Mouse (Mus musculus) limb, embryonic 13.5 days (tissue): ENCODE results near the gene Cited4. TPM values are rescaled to one million over a fixed set of nuclear protein-coding genes. Genes with fewer than 3 reads are reported as not detected.

ENCODE experiments used
- ATAC-seq: fragments of 200-750 bp; cut with Nextera tagmentation; 2 replicates; pipeline ENCODE4 v1.8.0; 2017; ENCODE audit warnings: low read depth, moderate number of reproducible peaks, moderate TSS enrichment; ENCODE audit not compliant: low FRiP score
- H3K27ac ChIP-seq: fragments of 300-500 bp; sonication (generic); 2 replicates; pipeline ENCODE4 v1.5.1; 2015; ENCODE audit warnings: inconsistent platforms, mild to moderate bottlenecking, moderate library complexity
- H3K27me3 ChIP-seq: fragments of 300-500 bp; sonication (generic); 2 replicates; pipeline ENCODE4 v1.6.1; 2015; ENCODE audit warnings: mild to moderate bottlenecking, inconsistent platforms
- H3K36me3 ChIP-seq: fragments of 300-500 bp; sonication (generic); 2 replicates; pipeline ENCODE4 v1.6.1; 2015; ENCODE audit warnings: inconsistent platforms, mild to moderate bottlenecking, moderate library complexity
- H3K4me1 ChIP-seq: fragments of 300-500 bp; sonication (generic); 2 replicates; pipeline ENCODE4 v1.6.1; 2015; ENCODE audit warnings: inconsistent platforms
- H3K4me2 ChIP-seq: fragments of 300-500 bp; sonication (generic); replicated peaks from 2 replicates; pipeline ENCODE4 v1.6.1; 2015; ENCODE audit warnings: inconsistent platforms, mild to moderate bottlenecking, moderate library complexity
- H3K4me3 ChIP-seq: fragments of 300-500 bp; sonication (generic); 2 replicates; pipeline ENCODE4 v1.5.1; 2015; ENCODE audit warnings: moderate library complexity, mild to moderate bottlenecking, inconsistent platforms
- H3K9ac ChIP-seq: fragments of 300-500 bp; sonication (generic); 2 replicates; pipeline ENCODE4 v1.6.1; 2015; ENCODE audit warnings: mild to moderate bottlenecking, inconsistent platforms
- H3K9me3 ChIP-seq: fragments of 300-500 bp; sonication (generic); 2 replicates; pipeline ENCODE4 v1.6.1; 2016; ENCODE audit warnings: inconsistent platforms
- WGBS: fragments of 180-500 bp; shearing (Covaris S2); methylation state at CpG from one replicate; pipeline ENCODE4 v1.1.7; 2015; 5-methylcytosine and 5-hydroxymethylcytosine counted together
- polyA plus RNA-seq: library from polyadenylated mRNA; unstranded; fragments of >200 nt; fragmentation: Nextera tagmentation; extraction: Ambion mirVana; gene quantifications from 2 replicates; pipeline ENCODE4 v1.2.1, GENCODE M21; 2015

Gene Cited4
- polyA plus RNA-seq, 1 experiment from 2014 or later = 1.7 TPM

GRCm38 (mm10) chr4:120665144-120665700, 1.1 kb upstream of the Cited4 start:
- WGBS = 26% methylated on average over 4 of the region's 4 CpGs
- Histone ChIP-seq H3K9me3 (no peaks in the 10 kb centered on the region), H3K27ac (no peak overlapping the region), H3K9ac (no peak overlapping the region), H3K4me1 (peaks cover 21% of the 10 kb centered on the region), H3K36me3 (no peaks in the 10 kb centered on the region), H3K4me3 (no peak overlapping the region), H3K27me3 (peaks cover 50% of the 10 kb centered on the region), H3K4me2 (no peak overlapping the region)
- ATAC-seq = no peak

GRCm38 (mm10) chr4:120665782-120666181, 590 bp upstream of the Cited4 start:
- H3K27me3 ChIP-seq = peaks cover 56% of the 10 kb centered on the region
- peaks cover 21% of the 10 kb centered on the region for H3K4me1 ChIP-seq
- no peak for ATAC-seq
- H3K4me2 ChIP-seq = peak overlapping the region; percentile 100
- H3K4me3 ChIP-seq = no peak overlapping the region
- H3K9me3 ChIP-seq = no peaks in the 10 kb centered on the region
- H3K36me3 ChIP-seq = no peaks in the 10 kb centered on the region
- 29% methylated on average over 7 of the region's 7 CpGs for WGBS
- no peak overlapping the region for H3K9ac ChIP-seq
- H3K27ac ChIP-seq = no peak overlapping the region; the same call in 1 of the 2 replicates

GRCm38 (mm10) chr4:120667045-120667501, 701 bp downstream of the Cited4 start:
- Histone ChIP-seq H3K36me3 (no peaks in the 10 kb centered on the region), H3K9me3 (no peaks in the 10 kb centered on the region), H3K27ac (no peak overlapping the region), H3K9ac (peak overlapping the region; percentile 66), H3K27me3 (peaks cover 63% of the 10 kb centered on the region), H3K4me2 (peak overlapping the region; percentile 100), H3K4me3 (peak overlapping the region; percentile 57), H3K4me1 (peaks cover 21% of the 10 kb centered on the region)
- WGBS = under 1% methylated on average over 42 of the region's 50 CpGs
- peak; percentile 37 for ATAC-seq

GRCm38 (mm10) chr4:120667555-120667954, 1.2 kb downstream of the Cited4 start:
- Histone ChIP-seq H3K4me2 (peak overlapping the region; percentile 100), H3K36me3 (no peaks in the 10 kb centered on the region), H3K4me1 (peaks cover 21% of the 10 kb centered on the region), H3K9me3 (no peaks in the 10 kb centered on the region), H3K9ac (peak overlapping the region; percentile 66), H3K27me3 (peaks cover 66% of the 10 kb centered on the region), H3K27ac (no peak overlapping the region), H3K4me3 (peak overlapping the region; percentile 57)
- WGBS = 10% methylated on average over 10 of the region's 10 CpGs
- no peak for ATAC-seq

GRCm38 (mm10) chr4:120668551-120668950, 2.2 kb downstream of the Cited4 start:
- H3K27ac ChIP-seq = no peak overlapping the region
- H3K36me3 ChIP-seq = no peaks in the 10 kb centered on the region
- no peak overlapping the region for H3K4me3 ChIP-seq
- no peak for ATAC-seq
- H3K9ac ChIP-seq = no peak overlapping the region
- H3K9me3 ChIP-seq = no peaks in the 10 kb centered on the region
- 91% methylated on average over 4 of the region's 4 CpGs for WGBS
- H3K27me3 ChIP-seq = peaks cover 66% of the 10 kb centered on the region
- H3K4me2 ChIP-seq = no peak overlapping the region
- H3K4me1 ChIP-seq = peaks cover 21% of the 10 kb centered on the region

- H3K27me3 ChIP-seq = peaks cover 66% of the 10 kb centered on the region
These were observed 3.2 kb downstream of the Cited4 start for GRCm38 (mm10) chr4:120669585-120669984.

GRCm38 (mm10) chr4:120671046-120671445, 4.7 kb downstream of the Cited4 start:
- Histone ChIP-seq H3K9me3 (no peaks in the 10 kb centered on the region), H3K9ac (no peak overlapping the region), H3K27ac (no peak overlapping the region), H3K4me2 (no peak overlapping the region), H3K27me3 (peaks cover 55% of the 10 kb centered on the region), H3K4me1 (peaks cover 16% of the 10 kb centered on the region), H3K4me3 (no peak overlapping the region), H3K36me3 (no peaks in the 10 kb centered on the region)
- ATAC-seq = no peak
- WGBS = 63% methylated on average over 12 of the region's 12 CpGs

More at GRCm38 (mm10) chr4:120669585-120669984, 3.2 kb downstream of the Cited4 start:
- ATAC-seq = no peak
- peaks cover 21% of the 10 kb centered on the region for H3K4me1 ChIP-seq
- no peak overlapping the region for H3K9ac ChIP-seq
- H3K27ac ChIP-seq = no peak overlapping the region
- WGBS = 68% methylated on average over 5 of the region's 5 CpGs
- H3K4me2 ChIP-seq = no peak overlapping the region
- H3K9me3 ChIP-seq = no peaks in the 10 kb centered on the region
- no peaks in the 10 kb centered on the region for H3K36me3 ChIP-seq
- no peak overlapping the region for H3K4me3 ChIP-seq

- WGBS = 89% methylated on average over 3 of the region's 3 CpGs
- Histone ChIP-seq H3K4me1 (no peaks in the 10 kb centered on the region), H3K4me3 (no peak overlapping the region), H3K36me3 (no peaks in the 10 kb centered on the region), H3K27me3 (peaks cover 30% of the 10 kb centered on the region), H3K9me3 (no peaks in the 10 kb centered on the region), H3K9ac (no peak overlapping the region), H3K4me2 (no peak overlapping the region), H3K27ac (no peak overlapping the region)
- ATAC-seq = no peak
These were observed 7.2 kb downstream of the Cited4 start for GRCm38 (mm10) chr4:120673606-120674005.

- no peaks in the 10 kb centered on the region for H3K4me1 ChIP-seq
- no peaks in the 10 kb centered on the region for H3K9me3 ChIP-seq
- no peak for ATAC-seq
- no peaks in the 10 kb centered on the region for H3K36me3 ChIP-seq
- H3K27ac ChIP-seq = no peak overlapping the region
- no peak overlapping the region for H3K4me3 ChIP-seq
- 79% methylated on average over 8 of the region's 8 CpGs for WGBS
- H3K27me3 ChIP-seq = peaks cover 17% of the 10 kb centered on the region
- no peak overlapping the region for H3K9ac ChIP-seq
- no peak overlapping the region for H3K4me2 ChIP-seq
These were observed 8.5 kb downstream of the Cited4 start for GRCm38 (mm10) chr4:120674775-120675451.

GRCm38 (mm10) chr4:120675640-120676039, 9.3 kb downstream of the Cited4 start:
- no peak overlapping the region for H3K9ac ChIP-seq
- H3K27me3 ChIP-seq = peaks cover 12% of the 10 kb centered on the region
- no peak overlapping the region for H3K4me3 ChIP-seq
- H3K36me3 ChIP-seq = no peaks in the 10 kb centered on the region
- no peaks in the 10 kb centered on the region for H3K4me1 ChIP-seq
- no peak overlapping the region for H3K27ac ChIP-seq
- ATAC-seq = no peak
- no peaks in the 10 kb centered on the region for H3K9me3 ChIP-seq
- H3K4me2 ChIP-seq = no peak overlapping the region
- WGBS = 56% methylated on average over 2 of the region's 2 CpGs

GRCm38 (mm10) chr4:120680953-120681352, 14.6 kb downstream of the Cited4 start:
- no peak for ATAC-seq

GRCm38 (mm10) chr4:120682168-120682567, 15.8 kb downstream of the Cited4 start:
- no peak overlapping the region for H3K9ac ChIP-seq
- H3K4me1 ChIP-seq = 0 out of 2 replicates have a peak, but pooled peaks cover 3% of the 10 kb centered on the region
- no peak overlapping the region for H3K27ac ChIP-seq
- H3K4me3 ChIP-seq = no peak overlapping the region
- 31% methylated on average over 10 of the region's 10 CpGs for WGBS
- H3K4me2 ChIP-seq = no peak overlapping the region
- no peaks in the 10 kb centered on the region for H3K36me3 ChIP-seq
- ATAC-seq = no peak
- no peaks in the 10 kb centered on the region for H3K9me3 ChIP-seq
- no peaks in the 10 kb centered on the region for H3K27me3 ChIP-seq

More at GRCm38 (mm10) chr4:120680953-120681352, 14.6 kb downstream of the Cited4 start:
- Histone ChIP-seq H3K4me1 (no peaks in the 10 kb centered on the region), H3K36me3 (no peaks in the 10 kb centered on the region), H3K27ac (no peak overlapping the region), H3K27me3 (no peaks in the 10 kb centered on the region), H3K9ac (no peak overlapping the region), H3K4me3 (no peak overlapping the region), H3K4me2 (no peak overlapping the region), H3K9me3 (no peaks in the 10 kb centered on the region)
- 56% methylated on average over 7 of the region's 7 CpGs for WGBS
